Mouse (Mus musculus) limb, embryonic 14.5 days (tissue): Measurements from ENCODE around the gene Ano8. TPM values are rescaled to one million over a fixed set of nuclear protein-coding genes. Genes with fewer than 3 reads are reported as not detected.
"Not testable (repeated sequence)": the region's sequence is repeated elsewhere in the genome, so short reads cannot be mapped to it uniquely, and the experiment has no call there.

Source experiments
- ATAC-seq: fragments of 200-750 bp; cut with Nextera tagmentation; 2 replicates; pipeline ENCODE4 v1.8.0; 2017; ENCODE audit warnings: low read depth, moderate number of reproducible peaks, moderate TSS enrichment; ENCODE audit not compliant: low FRiP score
- DNase-seq: peaks from one replicate; pipeline ENCODE4 v3.0.0-alpha.2; 2015; ENCODE audit warnings: low spot score
- H3K27ac ChIP-seq: fragments of 300-500 bp; sonication (generic); replicated peaks from 2 replicates; pipeline ENCODE4 v1.5.1; 2014; ENCODE audit warnings: low read depth, mild to moderate bottlenecking, low read length, moderate library complexity, mixed read lengths
- H3K27me3 ChIP-seq: fragments of 300-500 bp; sonication (generic); 2 replicates; pipeline ENCODE4 v1.6.1; 2014; ENCODE audit warnings: low read length, mixed read lengths; ENCODE audit not compliant: control insufficient read depth, insufficient read depth
- H3K36me3 ChIP-seq: fragments of 300-500 bp; sonication (generic); 2 replicates; pipeline ENCODE4 v1.6.1; 2014; ENCODE audit warnings: mild to moderate bottlenecking, low read length, moderate library complexity, mixed read lengths; ENCODE audit not compliant: control insufficient read depth, insufficient read depth
- H3K4me1 ChIP-seq: fragments of 300-500 bp; sonication (generic); 2 replicates; pipeline ENCODE4 v1.6.1; 2014; ENCODE audit warnings: antibody characterized with exemption, low read length, mixed read lengths; ENCODE audit not compliant: control insufficient read depth, insufficient read depth
- H3K4me2 ChIP-seq: fragments of 300-500 bp; sonication (generic); replicated peaks from 2 replicates; pipeline ENCODE4 v1.6.1; 2014; ENCODE audit warnings: low read depth, mild to moderate bottlenecking, low read length, moderate library complexity; ENCODE audit not compliant: severe bottlenecking
- H3K4me3 ChIP-seq: fragments of 300-500 bp; sonication (generic); replicated peaks from 2 replicates; pipeline ENCODE4 v1.5.1; 2014; ENCODE audit warnings: low read length
- H3K9ac ChIP-seq: fragments of 300-500 bp; sonication (generic); 2 replicates; pipeline ENCODE4 v1.6.1; 2014; ENCODE audit warnings: mild to moderate bottlenecking, low read depth, low read length, moderate library complexity; ENCODE audit not compliant: severe bottlenecking
- H3K9me3 ChIP-seq: fragments of 300-500 bp; sonication (generic); 2 replicates; pipeline ENCODE4 v1.6.1; 2016; ENCODE audit warnings: low read length; ENCODE audit not compliant: control insufficient read depth
- POLR2A ChIP-seq: fragments of 200-500 bp; IDR thresholded peaks from 2 replicates; pipeline ENCODE4 v1.8.0; 2012; ENCODE audit warnings: inconsistent platforms, mild to moderate bottlenecking, moderate library complexity, borderline replicate concordance; ENCODE audit not compliant: insufficient read depth, insufficient read length; ENCODE audit errors: extremely low read depth
- WGBS: fragments of 180-500 bp; shearing (Covaris S2); extraction: QIAGEN DNeasy Blood & Tissue Kit; methylation state at CpG from one replicate; pipeline ENCODE4 v1.1.7; 2014; 5-methylcytosine and 5-hydroxymethylcytosine counted together
- polyA plus RNA-seq, 2 experiments: library from polyadenylated mRNA; depleted of rRNA in 1 of 2; stranded (reverse) in 1 of 2; unstranded in 1 of 2; fragments of >200 nt; fragmentation: Nextera tagmentation in 1 of 2; extraction: Ambion mirVana in 1 of 2; gene quantifications; 2 replicates each; pipeline versions ENCODE4 v1.2.1 to v1.2.3; 2012 to 2014

Ano8 gene
- polyA plus RNA-seq, 2 experiments: 1.8 to 37.2 TPM

GRCm38 (mm10) chr8:71452669-71453068 lies 33.1 kb downstream of the Ano8 start:
- no peaks in the 10 kb centered on the region for H3K4me1 ChIP-seq
- ATAC-seq: peak; percentile 78

DNA sequence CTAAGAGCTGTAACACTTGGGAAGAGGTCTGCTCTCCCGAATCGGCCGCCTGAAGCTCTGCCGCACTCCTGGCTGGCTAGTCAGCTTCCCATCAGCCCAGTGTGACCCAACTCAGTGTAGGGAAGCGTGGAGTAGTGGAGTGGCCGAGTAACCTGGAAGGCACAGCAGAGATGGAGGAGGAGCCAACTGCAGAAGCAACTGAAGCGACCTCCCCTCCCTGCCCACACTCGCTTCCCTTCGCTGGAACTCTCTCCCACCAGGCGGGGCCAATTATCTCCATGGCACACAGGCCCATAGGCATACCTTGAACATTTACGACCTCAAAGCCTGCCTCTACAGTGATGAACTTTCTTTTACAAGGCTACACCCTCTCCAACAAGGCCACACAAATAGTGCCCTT lies 34.0 kb downstream of the Ano8 start:
- Histone ChIP-seq H3K9me3 (no peaks in the 10 kb centered on the region), H3K4me2 (no peak overlapping the region), H3K4me3 (no peak overlapping the region), H3K4me1 (no peaks in the 10 kb centered on the region), H3K9ac (no peak overlapping the region), H3K36me3 (peaks cover 3% of the 10 kb centered on the region; the same call in 1 of the 2 replicates), H3K27me3 (no peaks in the 10 kb centered on the region), H3K27ac (no peak overlapping the region)
- TF ChIP-seq POLR2A: no peak
- WGBS: 37% methylated on average over 11 of the region's 11 CpGs
- no peak for DNase-seq
- ATAC-seq: no peak

More at GRCm38 (mm10) chr8:71452669-71453068, 33.1 kb downstream of the Ano8 start:
- Histone ChIP-seq H3K9ac (no peak overlapping the region), H3K4me3 (no peak overlapping the region), H3K9me3 (no peaks in the 10 kb centered on the region), H3K4me2 (no peak overlapping the region), H3K27me3 (no peaks in the 10 kb centered on the region), H3K27ac (no peak overlapping the region), H3K36me3 (peaks cover 11% of the 10 kb centered on the region)
- WGBS: 76% methylated on average over 2 of the region's 2 CpGs
- TF ChIP-seq POLR2A: no peak
- DNase-seq: no peak

GRCm38 (mm10) chr8:71451337-71451736 lies 34.4 kb downstream of the Ano8 start:
- H3K27me3 ChIP-seq: no peaks in the 10 kb centered on the region
- H3K9ac ChIP-seq: no peak overlapping the region
- H3K4me3 ChIP-seq: no peak overlapping the region
- DNase-seq (no peak), ATAC-seq (no peak)
- no peak for TF ChIP-seq POLR2A
- H3K9me3 ChIP-seq: no peaks in the 10 kb centered on the region
- H3K4me1 ChIP-seq: no peaks in the 10 kb centered on the region
- H3K4me2 ChIP-seq: no peak overlapping the region
- no peaks in the 10 kb centered on the region for H3K36me3 ChIP-seq
- no peak overlapping the region for H3K27ac ChIP-seq
- WGBS: 66% methylated on average over 4 of the region's 4 CpGs

- Histone ChIP-seq H3K4me3 (no peak overlapping the region), H3K27me3 (no peaks in the 10 kb centered on the region), H3K9ac (no peak overlapping the region), H3K27ac (no peak overlapping the region), H3K4me1 (no peaks in the 10 kb centered on the region), H3K9me3 (no peaks in the 10 kb centered on the region), H3K4me2 (no peak overlapping the region), H3K36me3 (no peaks in the 10 kb centered on the region)
- 57% methylated on average over 7 of the region's 7 CpGs for WGBS
- no peak for ATAC-seq
- DNase-seq: no peak
- TF ChIP-seq POLR2A: no peak
Measured at GRCm38 (mm10) chr8:71445096-71445495, 40.7 kb downstream of the Ano8 start.

DNA sequence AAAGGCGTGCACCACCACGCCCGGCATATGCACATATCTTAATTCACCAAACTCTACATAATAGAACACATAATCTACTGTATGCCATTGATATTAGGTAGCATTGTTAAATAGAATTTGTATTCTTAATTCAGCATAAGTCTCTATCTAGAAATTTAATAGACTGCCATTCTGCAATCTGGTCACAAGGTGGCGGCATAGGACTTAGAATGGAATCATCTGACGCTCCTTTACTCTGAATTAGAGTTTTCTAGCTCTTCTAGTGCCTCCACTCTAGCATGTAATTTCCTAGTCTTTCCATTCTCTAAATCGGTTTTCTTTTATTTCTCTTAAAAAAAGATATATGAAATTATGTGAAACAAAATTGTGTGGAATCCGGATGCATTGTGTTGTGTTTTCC lies 44.4 kb downstream of the Ano8 start:
- Histone ChIP-seq H3K4me3 (no peak overlapping the region), H3K36me3 (no peaks in the 10 kb centered on the region), H3K27ac (no peak overlapping the region), H3K9me3 (no peaks in the 10 kb centered on the region), H3K4me1 (no peaks in the 10 kb centered on the region), H3K27me3 (no peaks in the 10 kb centered on the region), H3K9ac (no peak overlapping the region), H3K4me2 (no peak overlapping the region)
- 0 out of 2 replicates have a peak, but pooled peaks have one; percentile 34 for ATAC-seq
- DNase-seq: peak; percentile 89
- TF ChIP-seq POLR2A: no peak
- 1% methylated on average over 7 of the region's 7 CpGs for WGBS

DNA sequence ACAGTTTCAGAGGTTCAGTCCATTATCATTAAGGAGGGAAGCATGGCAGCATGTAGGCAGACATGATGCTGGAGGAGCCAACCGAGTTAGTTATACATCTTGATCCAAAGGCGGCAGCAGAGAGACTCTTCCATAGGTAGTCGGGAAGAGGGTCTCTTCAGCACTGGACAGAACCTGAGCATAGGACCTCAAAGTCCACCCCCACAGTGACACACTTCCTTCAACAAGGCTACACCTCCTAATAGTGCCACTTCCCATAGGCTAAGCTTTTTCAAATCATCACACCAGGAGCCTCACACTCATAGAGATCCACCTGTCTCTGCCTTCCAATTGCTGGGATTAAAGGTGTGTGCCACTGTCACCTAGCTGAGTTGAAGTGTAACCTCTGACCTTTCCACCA lies 48.7 kb downstream of the Ano8 start:
- Histone ChIP-seq H3K4me2 (no peak overlapping the region), H3K36me3 (no peaks in the 10 kb centered on the region), H3K4me1 (no peaks in the 10 kb centered on the region), H3K9ac (no peak overlapping the region), H3K4me3 (no peak overlapping the region), H3K9me3 (no peaks in the 10 kb centered on the region), H3K27me3 (no peaks in the 10 kb centered on the region), H3K27ac (no peak overlapping the region)
- ATAC-seq (no peak), DNase-seq (no peak)
- 62% methylated on average over 3 of the region's 3 CpGs for WGBS
- TF ChIP-seq POLR2A: no peak

DNA sequence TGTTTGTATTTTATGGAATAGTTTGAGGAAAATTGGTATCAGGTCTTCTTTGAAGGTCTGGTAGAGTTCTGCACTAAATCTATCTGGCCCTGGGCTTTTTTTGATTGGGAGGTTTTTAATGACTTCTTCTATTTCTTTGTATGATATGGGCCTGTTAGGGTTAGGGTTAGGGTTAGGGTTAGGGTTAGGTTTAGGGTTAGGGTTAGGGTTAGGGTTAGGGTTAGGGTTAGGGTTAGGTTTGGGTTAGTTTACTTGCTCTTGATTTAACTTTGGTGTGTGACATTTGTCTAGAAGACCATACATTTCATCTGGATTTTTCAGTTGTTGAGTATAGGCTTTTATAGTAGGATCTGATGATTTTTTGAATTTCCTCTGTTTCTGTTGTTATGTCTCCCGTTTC lies 52.8 kb downstream of the Ano8 start:
- not testable (repeated sequence) for DNase-seq, H3K27me3 ChIP-seq, H3K36me3 ChIP-seq, H3K4me3 ChIP-seq, H3K4me1 ChIP-seq, ATAC-seq, H3K9me3 ChIP-seq, H3K27ac ChIP-seq, H3K4me2 ChIP-seq, H3K9ac ChIP-seq
- 81% methylated on average over 1 of the region's 1 CpGs for WGBS
